Mouse (Mus musculus) layer of hippocampus, adult 11-12 months (tissue): ENCODE measurements around the gene B4galt5.

ENCODE experiments used
- DNase-seq: peaks from one replicate; pipeline ENCODE4 v3.0.0; 2022; ENCODE audit warnings: low spot score

The B4galt5 gene

GRCm38 (mm10) chr2:167278751-167279526 is 70.0 kb downstream of the B4galt5 start:
- peak; percentile 25 for DNase-seq

DNA sequence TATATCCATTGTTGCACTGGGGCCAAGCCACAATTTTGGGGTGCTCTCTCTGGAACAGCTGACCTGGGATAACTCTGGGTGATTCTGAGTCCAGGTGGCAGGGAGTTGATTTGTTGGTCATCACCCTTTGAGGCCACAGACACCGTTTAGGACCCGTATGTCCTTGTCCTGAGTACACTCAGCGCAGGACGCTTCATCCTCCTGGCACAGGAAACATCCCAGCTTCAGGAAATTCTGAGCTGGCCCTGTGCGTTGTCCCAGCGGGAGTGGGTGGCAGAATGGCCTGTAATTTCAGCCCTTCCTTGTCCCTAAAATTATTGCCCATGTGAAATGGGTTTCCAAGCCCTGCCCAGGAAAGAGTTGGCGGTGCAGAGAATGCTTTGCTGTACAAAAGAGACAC is 71.0 kb downstream of the B4galt5 start:
- peak; percentile 2 for DNase-seq

- DNase-seq = peak; percentile 2
These were observed 72.0 kb downstream of the B4galt5 start for GRCm38 (mm10) chr2:167277026-167277425.

GRCm38 (mm10) chr2:167275856-167276255 is 73.1 kb downstream of the B4galt5 start:
- DNase-seq = no peak

DNA sequence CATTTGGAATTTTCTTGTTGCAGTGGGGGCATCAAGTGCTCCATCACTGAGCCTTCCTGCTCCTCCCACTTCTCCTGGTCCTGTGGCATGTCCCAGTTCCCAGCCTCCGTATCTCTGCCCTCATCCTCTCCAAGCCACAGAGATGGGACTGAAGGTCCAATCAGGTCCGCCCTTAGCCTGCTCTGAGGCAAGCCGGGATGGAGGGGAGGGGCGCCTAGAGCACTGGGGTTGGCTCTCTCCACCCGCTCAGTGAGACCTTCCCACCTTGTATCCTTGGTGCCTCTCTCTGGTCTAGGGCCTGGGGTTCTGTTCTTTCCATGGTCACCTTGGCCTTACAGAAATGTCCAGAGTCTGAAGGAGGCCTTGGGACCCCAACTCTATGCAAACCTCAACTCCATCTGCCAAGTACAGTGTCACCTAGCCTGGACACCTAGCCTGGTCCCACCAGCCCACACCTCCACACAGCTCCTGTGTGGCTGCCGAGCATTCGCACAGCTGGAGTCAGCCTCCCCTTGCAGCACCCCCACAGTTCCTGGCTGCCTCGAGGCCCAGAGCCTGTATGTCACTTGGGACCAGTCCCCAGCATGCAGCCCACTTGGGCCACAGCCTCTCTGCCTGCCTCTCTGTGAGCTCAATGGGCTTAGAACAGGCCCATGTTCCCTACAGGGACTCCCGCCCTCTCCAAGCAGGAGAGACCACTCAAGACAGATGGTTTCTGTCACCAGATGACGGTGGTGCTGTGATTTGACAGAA is 74.1 kb downstream of the B4galt5 start:
- DNase-seq = peak; percentile 1

- no peak for DNase-seq
These were observed 75.7 kb downstream of the B4galt5 start for GRCm38 (mm10) chr2:167273206-167273740.

DNA sequence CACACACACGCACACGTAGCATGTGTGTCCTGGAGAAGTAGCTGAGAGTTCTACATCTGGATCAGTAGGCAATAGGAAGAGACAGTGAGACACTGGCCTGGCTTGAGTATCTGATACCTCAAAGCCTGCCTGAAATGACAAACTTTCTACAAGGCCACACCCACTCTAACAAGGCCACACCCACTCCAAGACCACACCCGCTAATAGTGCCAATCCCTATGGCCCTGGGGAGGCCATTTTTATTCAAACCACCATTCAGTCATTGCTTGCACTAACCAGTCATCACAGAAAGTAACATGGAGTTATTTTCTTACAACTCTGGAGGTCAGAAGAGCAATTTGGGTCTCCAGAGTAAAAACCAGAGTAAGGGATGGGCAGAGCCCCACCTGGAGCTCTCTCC is 76.3 kb downstream of the B4galt5 start:
- DNase-seq = no peak

DNA sequence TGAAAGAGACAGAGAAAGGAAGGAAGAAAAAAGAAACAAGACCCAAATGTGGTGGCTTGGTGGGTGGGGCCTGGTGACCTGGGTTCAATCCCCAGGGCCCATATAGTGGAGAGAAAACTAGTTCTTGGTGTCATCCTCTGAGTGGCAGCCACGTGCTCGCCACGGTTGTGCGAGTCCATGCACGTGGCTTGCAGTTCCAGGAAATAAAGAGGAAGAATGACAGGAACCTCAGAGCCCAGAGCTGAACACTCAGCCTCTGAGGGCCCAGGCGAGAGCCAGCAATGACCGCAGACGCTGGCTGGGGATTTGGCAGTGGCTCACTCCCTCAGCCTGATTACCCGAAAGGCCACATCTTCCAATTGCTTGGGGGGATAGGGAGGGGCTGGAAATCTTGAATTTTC is 77.9 kb downstream of the B4galt5 start:
- DNase-seq = no peak

GRCm38 (mm10) chr2:167270496-167270895 is 78.5 kb downstream of the B4galt5 start:
- DNase-seq = no peak

DNA sequence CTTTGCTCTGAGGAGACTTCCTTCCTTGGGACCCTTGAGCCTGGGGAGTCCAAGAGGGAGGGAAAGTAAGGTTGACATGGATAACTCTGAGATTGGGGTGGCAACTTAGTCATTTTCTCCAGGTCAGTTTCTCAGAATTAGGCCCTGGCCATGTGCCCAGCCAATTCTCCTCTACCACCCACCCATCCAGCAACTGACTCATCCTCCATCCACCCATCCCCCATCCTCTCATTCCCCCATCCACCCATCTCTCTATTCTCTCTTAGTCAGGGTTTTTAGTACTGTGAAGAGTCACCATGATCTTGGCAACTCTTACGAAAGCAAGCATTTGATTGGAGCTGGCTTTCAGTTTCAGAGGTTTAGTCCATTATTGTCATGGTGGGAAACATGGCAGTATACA is 80.3 kb downstream of the B4galt5 start:
- DNase-seq = no peak

GRCm38 (mm10) chr2:167268411-167268690 is 80.6 kb downstream of the B4galt5 start:
- no peak for DNase-seq

- DNase-seq = no peak
These were observed 81.2 kb downstream of the B4galt5 start for GRCm38 (mm10) chr2:167267531-167268410.

GRCm38 (mm10) chr2:167266231-167266630 is 82.8 kb downstream of the B4galt5 start:
- DNase-seq = no peak

DNA sequence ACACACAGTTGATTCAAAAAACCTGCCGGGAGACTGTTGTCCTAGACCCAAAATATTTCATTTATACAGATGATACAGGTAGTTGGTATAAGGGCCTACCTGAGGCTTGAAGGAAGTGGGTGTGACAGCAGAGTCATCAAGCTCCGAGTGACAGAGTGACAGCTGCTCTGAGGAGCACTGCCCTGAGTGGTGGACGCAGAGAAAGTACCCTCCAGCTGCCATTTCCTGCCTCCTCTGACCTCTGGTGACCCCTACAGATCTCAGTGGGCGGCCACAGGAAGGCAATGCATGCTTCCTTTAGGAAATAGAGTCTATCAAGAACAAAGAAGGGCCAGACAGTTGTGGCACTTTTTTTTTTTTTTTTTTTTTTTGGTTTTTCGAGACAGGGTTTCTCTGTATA is 83.2 kb downstream of the B4galt5 start:
- DNase-seq = no peak

DNA sequence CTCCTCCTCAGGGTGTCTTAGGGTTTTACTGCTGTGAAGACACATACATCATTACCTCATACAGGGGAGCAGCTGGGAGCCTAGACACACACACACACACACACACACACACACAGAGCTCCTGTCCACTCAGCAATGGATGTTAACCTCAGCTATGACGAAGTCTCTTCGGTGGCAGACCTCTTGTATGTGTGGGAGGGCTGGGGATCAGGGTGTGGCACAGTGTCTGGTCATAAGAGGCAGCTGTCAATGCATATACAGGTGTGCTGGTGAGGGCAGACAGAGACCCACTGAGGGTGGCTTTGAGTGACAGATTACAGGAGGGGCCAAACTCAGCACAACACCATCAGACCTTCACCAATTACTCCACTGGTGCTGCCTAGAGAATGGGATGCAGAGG is 84.0 kb downstream of the B4galt5 start:
- DNase-seq = no peak

DNA sequence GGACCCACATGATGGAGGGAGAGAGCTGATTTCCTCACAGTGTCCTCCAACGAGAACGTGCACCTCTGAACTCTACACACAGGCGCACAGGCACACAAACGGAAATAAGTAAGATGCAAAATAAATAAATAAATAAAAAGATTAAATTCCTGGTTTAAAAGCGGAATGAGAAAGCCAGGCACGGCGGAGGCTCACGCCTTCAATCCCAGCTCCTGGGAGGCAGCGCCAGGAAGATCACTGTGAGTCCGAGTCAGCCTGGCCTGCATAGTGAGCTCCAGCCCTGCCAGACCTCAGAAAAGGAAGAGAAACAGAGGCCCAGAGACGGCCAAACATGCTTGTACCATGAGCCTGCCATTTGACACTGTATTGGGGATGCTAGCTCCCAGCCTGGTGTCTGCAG is 85.1 kb downstream of the B4galt5 start:
- DNase-seq = no peak

- DNase-seq = no peak
These were observed 85.8 kb downstream of the B4galt5 start for GRCm38 (mm10) chr2:167263040-167263810.

DNA sequence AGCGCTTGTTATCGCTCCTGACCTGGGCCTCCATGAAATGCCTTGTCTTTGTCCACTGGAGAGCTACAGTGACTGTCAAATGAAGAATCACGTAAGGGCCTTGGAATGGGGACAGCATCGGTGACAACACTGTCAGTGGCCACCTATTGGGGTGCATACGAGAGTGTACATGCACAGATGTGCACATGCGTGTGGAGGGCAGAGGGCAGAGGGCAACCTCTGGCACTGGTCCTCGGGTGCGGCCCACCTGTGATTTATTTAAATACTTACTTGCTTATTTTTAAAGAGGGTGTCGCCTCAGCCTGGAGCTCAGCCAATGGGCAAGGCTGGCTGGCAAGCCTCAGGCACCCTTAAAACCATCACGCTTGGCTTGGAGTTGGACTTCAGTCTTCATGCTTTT is 86.5 kb downstream of the B4galt5 start:
- DNase-seq = no peak

- no peak for DNase-seq
These were observed 87.9 kb downstream of the B4galt5 start for GRCm38 (mm10) chr2:167261106-167261505.

DNA sequence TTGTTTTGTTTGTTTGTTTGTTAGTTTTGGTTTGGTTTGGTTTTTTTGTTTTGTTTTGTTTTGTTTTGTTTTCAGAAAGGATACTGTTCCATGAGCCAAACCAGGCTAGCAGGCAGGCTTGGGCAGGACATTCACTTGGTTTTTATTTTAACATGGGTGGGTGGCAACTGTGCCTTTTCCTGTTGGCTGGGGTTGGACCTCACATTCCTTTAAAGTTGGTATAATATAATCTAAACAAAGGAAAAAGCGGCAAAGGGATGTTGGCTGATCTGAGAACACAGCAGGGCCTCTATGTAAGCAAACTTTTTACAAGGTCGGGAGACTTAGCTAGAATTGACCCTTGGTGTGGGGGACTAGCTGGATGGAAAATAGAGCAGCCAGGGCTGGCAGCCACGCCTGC is 91.2 kb downstream of the B4galt5 start:
- DNase-seq = no peak

GRCm38 (mm10) chr2:167254808-167255207 is 94.2 kb downstream of the B4galt5 start:
- DNase-seq = no peak

GRCm38 (mm10) chr2:167254185-167254584 is 94.8 kb downstream of the B4galt5 start:
- no peak for DNase-seq
